9 mouse cellular contexts compared by ENCODE assay signal in genomic region chr15:81932951-81933470, GRCm38 (mm10). TPM values are rescaled to one million over a fixed set of nuclear protein-coding genes. Genes with fewer than 3 reads are reported as not detected.
DNase-seq lines count a peak whose midpoint lies in the region; ATAC-seq lines count a peak whose summit lies in the region.
"Had no signal": no experiment of that assay in that cellular context is flagged by ENCODE, and none has a peak within 500 bp of the region (broad histone marks: within the 10 kb centered on the region; RNA-seq: fewer than 3 reads in every experiment).

No protein-coding gene starts in this region.

- H3K4me2 ChIP-seq in kidney, embryonic 14.5 days (replicated peaks; ENCODE audit: low read depth, low read length), result no peak overlapping the region

- H3K4me1 ChIP-seq in kidney, embryonic 14.5 days (ENCODE audit: control insufficient read depth, insufficient read depth, low read length), result peaks cover 34% of the 10 kb centered on the region

- no peak overlapping the region for H3K4me3 ChIP-seq in kidney, embryonic 14.5 days (ENCODE audit: low read length)

- no peaks in the 10 kb centered on the region for H3K9me3 ChIP-seq in kidney, embryonic 14.5 days (ENCODE audit: control insufficient read depth, low read length)

- H3K36me3 ChIP-seq in kidney, embryonic 14.5 days (ENCODE audit: control insufficient read depth, insufficient read depth, low read length), result no peaks in the 10 kb centered on the region

- no peaks in the 10 kb centered on the region for H3K27me3 ChIP-seq in kidney, embryonic 14.5 days (ENCODE audit: control insufficient read depth, insufficient read depth, low read length)
- H3K27me3 ChIP-seq: Patski had no signal

- H3K27ac ChIP-seq in kidney, embryonic 14.5 days (ENCODE audit: low read depth, low read length), result peak overlapping the region; percentile 66; the same call in 1 of the 2 replicates

- peak overlapping the region; percentile 32; the same call in 1 of the 2 replicates for H3K9ac ChIP-seq in kidney, embryonic 14.5 days (ENCODE audit: low read depth, low read length)

- peak; percentile 48 for ATAC-seq in kidney, embryonic 14.5 days (ENCODE audit: low FRiP score, low TSS enrichment)
- ATAC-seq in monocyte, adult 5-6 weeks (replicated peaks; ENCODE audit: insufficient number of reproducible peaks, low FRiP score, low TSS enrichment, poor library complexity, severe bottlenecking), result no peak
- ATAC-seq: Patski had no signal

- 6% methylated on average over 12 of the region's 12 CpGs for WGBS in kidney, embryonic 14.5 days

- no peak for DNase-seq in kidney, adult 18-20 months
- peak; percentile 89 for DNase-seq in brain, adult 2 months (ENCODE audit: low read depth, low spot score)
- peak; percentile 74 to 84 for DNase-seq in kidney, postnatal 4 days
- peak; percentile 78 to 86 for DNase-seq in right cerebral cortex, postnatal 10 days (ENCODE audit: low spot score in 2 of 2)
- DNase-seq in adrenal gland, postnatal 14 days, result no peak
- no peak for DNase-seq in urinary bladder, postnatal 10 days (ENCODE audit: low spot score)

RNA-seq across cellular contexts. Expression of gene Csdc2, which starts 3.5 kb away (rescaled TPM):
- polyA plus RNA-seq in kidney, embryonic 14.5 days (2014; fragmentation: Nextera tagmentation; extraction: Ambion mirVana), result 17.5 and 28.1 TPM in 2 replicates
- total RNA-seq in monocyte, adult 5-6 weeks (2017), result 0.19 TPM in 1 of 3 replicates, not detected in the others
- total RNA-seq in adrenal gland, postnatal 14 days (2021), result 15.7 and 17.3 TPM in 2 replicates

RNA-seq across cellular contexts. Expression of gene Polr3h, which starts 7.0 kb away (rescaled TPM):
- polyA plus RNA-seq in kidney, embryonic 14.5 days (2014; fragmentation: Nextera tagmentation; extraction: Ambion mirVana), result 76.5 and 78.9 TPM in 2 replicates
- 7.9 to 13.7 TPM (median 8.1 TPM) in 3 replicates for total RNA-seq in monocyte, adult 5-6 weeks (2017)
- total RNA-seq in adrenal gland, postnatal 14 days (2021), result 18.7 and 23.0 TPM in 2 replicates

RNA-seq across cellular contexts. Expression of gene Pmm1, which starts 27.7 kb away (rescaled TPM):
- polyA plus RNA-seq in kidney, embryonic 14.5 days (2014; fragmentation: Nextera tagmentation; extraction: Ambion mirVana), result 28.3 and 33.0 TPM in 2 replicates
- total RNA-seq in monocyte, adult 5-6 weeks (2017), result 6.8 to 24.4 TPM (median 11.1 TPM) in 3 replicates
- total RNA-seq in adrenal gland, postnatal 14 days (2021), result 78.7 and 99.0 TPM in 2 replicates

RNA-seq across cellular contexts. Expression of gene 1700029P11Rik, which starts 47.3 kb away (rescaled TPM):
- polyA plus RNA-seq in kidney, embryonic 14.5 days (2014; fragmentation: Nextera tagmentation; extraction: Ambion mirVana), result not detected in 2 replicates
- not detected in 3 replicates for total RNA-seq in monocyte, adult 5-6 weeks (2017)
- not detected in 2 replicates for total RNA-seq in adrenal gland, postnatal 14 days (2021)
- polyA plus RNA-seq: Patski had no signal

RNA-seq across cellular contexts. Expression of gene Xrcc6, which starts 54.6 kb away (rescaled TPM):
- polyA plus RNA-seq in kidney, embryonic 14.5 days (2014; fragmentation: Nextera tagmentation; extraction: Ambion mirVana), result 71.9 and 87.6 TPM in 2 replicates
- 37.3 to 62.6 TPM (median 61.9 TPM) in 3 replicates for total RNA-seq in monocyte, adult 5-6 weeks (2017)
- total RNA-seq in adrenal gland, postnatal 14 days (2021), result 120 and 140 TPM in 2 replicates

Comparison
In these comparisons a context has a peak if more than half of its experiments do, and no peak if none do; other contexts are left out.
1. DNase-seq: peak in brain, adult 2 months (single experiment), kidney, postnatal 4 days (2 of 2) and right cerebral cortex, postnatal 10 days (2 of 2); none in kidney, adult 18-20 months (single experiment), adrenal gland, postnatal 14 days (single experiment) and urinary bladder, postnatal 10 days (single experiment).
2. RNA of gene Csdc2, which starts 3.5 kb away (total RNA-seq): 15.7 to 17.3 TPM in adrenal gland, postnatal 14 days; 0.19 TPM in monocyte, adult 5-6 weeks; every median in the first group is over 10 times any median in the second.